Mouse (Mus musculus) midbrain, embryonic 10.5 days (tissue): ENCODE measurements around the gene Lrrc8b. TPM values are rescaled to one million over a fixed set of nuclear protein-coding genes. Genes with fewer than 3 reads are reported as not detected.

Experiments
- DNase-seq: peaks from one replicate; pipeline ENCODE4 v3.0.0-alpha.2; 2017; ENCODE audit warnings: low spot score
- H3K27ac ChIP-seq: fragments of 300-500 bp; sonication (generic); replicated peaks from 2 replicates; pipeline ENCODE4 v1.5.1; 2016; ENCODE audit warnings: mild to moderate bottlenecking
- H3K27me3 ChIP-seq: fragments of 300-500 bp; sonication (generic); 2 replicates; pipeline ENCODE4 v1.6.1; 2016; ENCODE audit warnings: low read depth, mild to moderate bottlenecking; ENCODE audit not compliant: poor library complexity, severe bottlenecking
- H3K36me3 ChIP-seq: fragments of 300-500 bp; sonication (generic); 2 replicates; pipeline ENCODE4 v1.6.1; 2016; ENCODE audit warnings: mild to moderate bottlenecking, moderate library complexity
- H3K4me1 ChIP-seq: fragments of 300-500 bp; sonication (generic); 2 replicates; pipeline ENCODE4 v1.6.1; 2016
- H3K4me3 ChIP-seq: fragments of 300-500 bp; sonication (generic); 2 replicates; pipeline ENCODE4 v1.5.1; 2016; ENCODE audit warnings: mild to moderate bottlenecking, moderate library complexity
- H3K9me3 ChIP-seq: fragments of 300-500 bp; sonication (generic); replicated peaks from 2 replicates; pipeline ENCODE4 v1.6.1; 2016; ENCODE audit warnings: mild to moderate bottlenecking
- WGBS: fragments of 180-500 bp; shearing (Covaris S2); methylation state at CpG from one replicate; pipeline ENCODE4 v1.1.7; 2016; 5-methylcytosine and 5-hydroxymethylcytosine counted together
- polyA plus RNA-seq: library from polyadenylated mRNA; unstranded; fragments of >200 nt; fragmentation: Nextera tagmentation; extraction: Ambion mirVana; gene quantifications from 2 replicates; pipeline ENCODE4 v1.2.1, GENCODE M21; 2016

Gene Lrrc8b
- polyA plus RNA-seq, 1 experiment from 2014 or later: 6.9 TPM

DNA sequence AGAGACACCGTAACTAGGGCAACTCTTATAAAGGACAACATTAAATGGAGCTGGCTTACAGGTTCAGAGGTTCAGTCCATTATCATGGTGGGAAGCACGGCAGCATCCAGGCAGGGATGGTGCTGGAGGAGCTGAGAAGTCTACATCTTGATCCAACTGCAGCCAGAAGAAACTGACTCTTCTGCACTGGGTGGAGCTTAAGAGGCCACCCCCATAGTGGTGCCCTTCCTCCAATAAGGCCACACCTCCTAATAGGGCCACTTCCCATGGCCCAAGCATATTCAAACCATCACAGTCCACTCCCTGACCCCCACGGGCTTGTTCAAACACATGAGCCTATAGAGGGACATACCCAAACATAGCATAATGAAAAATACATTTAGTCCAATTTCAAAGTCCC lies 119.6 kb downstream of the Lrrc8b start:
- peaks cover 11% of the 10 kb centered on the region; the same call in 1 of the 2 replicates for H3K36me3 ChIP-seq
- H3K4me1 ChIP-seq: no peaks in the 10 kb centered on the region
- H3K9me3 ChIP-seq: no peaks in the 10 kb centered on the region
- H3K27me3 ChIP-seq: no peaks in the 10 kb centered on the region
- H3K27ac ChIP-seq: no peak overlapping the region
- H3K4me3 ChIP-seq: no peak overlapping the region
- DNase-seq: no peak
- WGBS: 93% methylated on average over 3 of the region's 3 CpGs

DNA sequence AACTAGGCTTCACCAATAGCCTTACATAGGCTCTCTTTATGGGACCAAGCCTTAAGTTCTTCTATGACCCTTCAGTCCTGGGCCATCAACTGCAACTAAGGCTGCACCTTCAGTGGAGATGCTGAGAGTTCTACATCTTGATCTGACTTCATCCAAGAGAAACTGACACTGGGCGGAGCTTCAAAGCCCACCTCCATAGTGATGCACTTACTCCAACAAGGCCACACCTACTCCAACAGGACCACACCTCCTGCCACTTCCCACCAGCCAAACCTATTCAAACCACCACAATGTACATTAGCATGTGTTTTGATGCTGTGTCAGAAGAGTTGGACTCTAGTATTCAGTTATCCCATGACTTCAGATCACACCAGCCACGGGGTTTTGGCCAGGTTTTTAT lies 120.6 kb downstream of the Lrrc8b start:
- H3K9me3 ChIP-seq: no peaks in the 10 kb centered on the region
- 90% methylated on average over 2 of the region's 2 CpGs for WGBS
- H3K27ac ChIP-seq: no peak overlapping the region
- no peaks in the 10 kb centered on the region for H3K27me3 ChIP-seq
- H3K4me3 ChIP-seq: no peak overlapping the region
- no peaks in the 10 kb centered on the region for H3K4me1 ChIP-seq
- H3K36me3 ChIP-seq: peaks cover 19% of the 10 kb centered on the region; the same call in 1 of the 2 replicates
- no peak for DNase-seq

DNA sequence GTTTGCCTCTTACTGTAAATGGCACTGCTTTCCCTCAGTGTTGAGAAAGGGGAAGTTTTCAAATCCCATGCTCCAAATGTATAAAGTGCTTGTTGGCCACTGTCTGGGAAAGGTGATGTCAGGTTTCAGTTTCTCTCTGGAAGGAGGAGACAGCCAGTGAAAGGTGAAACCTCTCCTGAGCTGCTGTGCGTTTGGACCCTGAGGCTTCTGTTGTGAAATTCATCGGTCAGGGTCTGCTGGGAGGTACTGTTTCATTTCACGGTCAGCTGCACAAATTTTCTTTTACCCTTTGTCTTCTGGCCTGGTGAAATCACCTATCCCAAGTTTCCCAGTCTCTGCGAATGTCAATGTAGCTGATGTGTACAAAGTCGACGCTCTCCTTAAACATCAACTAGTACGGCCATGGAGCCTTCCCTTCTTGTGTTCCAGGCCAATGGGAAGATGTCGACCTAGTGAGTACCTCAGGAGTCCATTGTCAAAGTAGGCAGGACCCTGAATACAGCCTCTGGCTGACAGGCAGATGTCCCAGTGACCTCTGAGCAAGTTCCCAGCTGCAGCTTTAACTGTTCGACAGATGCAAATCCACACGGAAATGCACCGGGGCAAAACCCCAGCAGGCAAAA lies 121.6 kb downstream of the Lrrc8b start:
- no peak for DNase-seq
- H3K4me1 ChIP-seq: no peaks in the 10 kb centered on the region
- H3K4me3 ChIP-seq: no peak overlapping the region
- 80% methylated on average over 11 of the region's 11 CpGs for WGBS
- no peaks in the 10 kb centered on the region for H3K9me3 ChIP-seq
- no peaks in the 10 kb centered on the region for H3K27me3 ChIP-seq
- H3K27ac ChIP-seq: no peak overlapping the region
- peaks cover 19% of the 10 kb centered on the region; the same call in 1 of the 2 replicates for H3K36me3 ChIP-seq

Other genes starting within 250 kb of the Lrrc8b start
- 0.11 and 0.30 TPM in 2 replicates for gene Gbp10, start 176.2 kb upstream of the Lrrc8b start, polyA plus RNA-seq
- 0.10 TPM in 1 of 2 replicates, not detected in the other for gene Gm43302, start 122.1 kb upstream of the Lrrc8b start, polyA plus RNA-seq
- gene Gbp6, start 122.1 kb upstream of the Lrrc8b start, polyA plus RNA-seq: 0.17 and 0.30 TPM in 2 replicates
- 13.4 and 13.9 TPM in 2 replicates for gene Lrrc8c, start 103.6 kb downstream of the Lrrc8b start, polyA plus RNA-seq